11 mouse cellular contexts compared by ENCODE assay signal in genomic region chr7:64141301-64142032, GRCm38 (mm10). TPM values are rescaled to one million over a fixed set of nuclear protein-coding genes. Genes with fewer than 3 reads are reported as not detected.
A peak's percentile ranks its signal among the peaks of the same experiment; 100 is the strongest.
DNase-seq lines count a peak whose midpoint lies in the region; ATAC-seq lines count a peak whose summit lies in the region.
"Had no signal": no experiment of that assay in that cellular context is flagged by ENCODE, and none has a peak within 500 bp of the region (broad histone marks: within the 10 kb centered on the region; RNA-seq: fewer than 3 reads in every experiment).

No protein-coding gene starts in this region.

- no peaks in the 10 kb centered on the region for H3K9me3 ChIP-seq in liver, embryonic 12.5 days (replicated peaks)
- no peaks in the 10 kb centered on the region for H3K9me3 ChIP-seq in liver, embryonic 11.5 days (ENCODE audit: control insufficient read depth, low read length)
- no peaks in the 10 kb centered on the region for H3K9me3 ChIP-seq in forebrain, embryonic 16.5 days (ENCODE audit: control insufficient read depth, low read length)
- H3K9me3 ChIP-seq: heart, embryonic 15.5 days; stomach, embryonic 15.5 days had no signal

- no peak overlapping the region for H3K4me2 ChIP-seq in liver, embryonic 12.5 days
- H3K4me2 ChIP-seq in liver, embryonic 11.5 days: no peak overlapping the region
- no peak overlapping the region for H3K4me2 ChIP-seq in forebrain, embryonic 16.5 days (ENCODE audit: low read length)
- H3K4me2 ChIP-seq: heart, embryonic 15.5 days; stomach, embryonic 15.5 days had no signal

- 0 out of 2 replicates have a peak, but pooled peaks have one; percentile 21 for ATAC-seq in liver, embryonic 12.5 days
- ATAC-seq in liver, embryonic 11.5 days (replicated peaks; ENCODE audit: low FRiP score): no peak
- no peak for ATAC-seq in forebrain, embryonic 16.5 days

- no peaks in the 10 kb centered on the region for H3K4me1 ChIP-seq in liver, embryonic 12.5 days
- no peaks in the 10 kb centered on the region for H3K4me1 ChIP-seq in liver, embryonic 11.5 days (replicated peaks; ENCODE audit: control insufficient read depth, insufficient read depth, low read length)
- H3K4me1 ChIP-seq in forebrain, embryonic 16.5 days (replicated peaks; ENCODE audit: control insufficient read depth, insufficient read depth, low read length): no peaks in the 10 kb centered on the region
- H3K4me1 ChIP-seq: heart, embryonic 15.5 days; stomach, embryonic 15.5 days had no signal

- H3K27ac ChIP-seq in liver, embryonic 12.5 days: no peak overlapping the region
- H3K27ac ChIP-seq in liver, embryonic 11.5 days (ENCODE audit: low read depth, low read length): no peak overlapping the region
- H3K27ac ChIP-seq in forebrain, embryonic 16.5 days (ENCODE audit: low read length): no peak overlapping the region
- H3K27ac ChIP-seq: heart, embryonic 15.5 days; stomach, embryonic 15.5 days had no signal

- H3K36me3 ChIP-seq in liver, embryonic 12.5 days: no peaks in the 10 kb centered on the region
- no peaks in the 10 kb centered on the region for H3K36me3 ChIP-seq in liver, embryonic 11.5 days (ENCODE audit: control insufficient read depth, insufficient read depth, low read length)
- H3K36me3 ChIP-seq in forebrain, embryonic 16.5 days (ENCODE audit: control insufficient read depth, insufficient read depth): no peaks in the 10 kb centered on the region
- H3K36me3 ChIP-seq: heart, embryonic 15.5 days; stomach, embryonic 15.5 days had no signal

- H3K9ac ChIP-seq in liver, embryonic 12.5 days: no peak overlapping the region
- H3K9ac ChIP-seq in liver, embryonic 11.5 days (ENCODE audit: low read depth, low read length): no peak overlapping the region
- no peak overlapping the region for H3K9ac ChIP-seq in forebrain, embryonic 16.5 days (replicated peaks; ENCODE audit: low read depth, low read length)
- H3K9ac ChIP-seq: heart, embryonic 15.5 days; stomach, embryonic 15.5 days had no signal

- DNase-seq in liver, embryonic 11.5 days (ENCODE audit: low spot score): no peak
- peak; percentile 78 for DNase-seq in CD4-positive, CD25-positive, alpha-beta regulatory T cell, adult 2 months (ENCODE audit: low read depth, low spot score)
- peak; percentile 89 for DNase-seq in induced T-regulatory cell, adult 2 months (ENCODE audit: low read depth)
- peak; percentile 76 for DNase-seq in natural killer cell, adult 2 months (ENCODE audit: low spot score in 2 of 2)
- no peak for DNase-seq in left cerebral cortex, postnatal 4 days
- no peak for DNase-seq in gastrocnemius, postnatal 14 days
- DNase-seq: kidney, adult 18-20 months had no signal

- no peak overlapping the region for H3K4me3 ChIP-seq in liver, embryonic 12.5 days
- H3K4me3 ChIP-seq in liver, embryonic 11.5 days (ENCODE audit: low read depth, low read length): no peak overlapping the region
- H3K4me3 ChIP-seq in forebrain, embryonic 16.5 days (replicated peaks; ENCODE audit: low read length): no peak overlapping the region
- H3K4me3 ChIP-seq: heart, embryonic 15.5 days; stomach, embryonic 15.5 days had no signal

- 46% methylated on average over 19 of the region's 19 CpGs for WGBS in liver, embryonic 12.5 days (ENCODE audit: insufficient replicate concordance)
- 66% methylated on average over 19 of the region's 19 CpGs for whole genome bisulfite sequencing in liver, embryonic 11.5 days
- WGBS in forebrain, embryonic 16.5 days: 91% methylated on average over 19 of the region's 19 CpGs

- intact Hi-C loops in left cerebral cortex, postnatal 4 days (cut with DNase I): no loop called here
- intact Hi-C loops in gastrocnemius, postnatal 14 days (cut with DNase I; ENCODE audit: low total_unique reads): loop anchor here (10.0 kb wide), 1 partner anchor 187 kb away; no protein-coding TSS in a partner anchor

- H3K27me3 ChIP-seq in liver, embryonic 12.5 days (replicated peaks): no peaks in the 10 kb centered on the region
- H3K27me3 ChIP-seq in liver, embryonic 11.5 days (replicated peaks; ENCODE audit: control insufficient read depth, insufficient read depth, low read length): no peaks in the 10 kb centered on the region
- no peaks in the 10 kb centered on the region for H3K27me3 ChIP-seq in forebrain, embryonic 16.5 days (replicated peaks; ENCODE audit: control insufficient read depth, insufficient read depth, low read length)
- H3K27me3 ChIP-seq: heart, embryonic 15.5 days; stomach, embryonic 15.5 days had no signal

RNA-seq across cellular contexts. Expression of gene Trpm1, which starts 12.2 kb away (rescaled TPM):
- polyA plus RNA-seq in liver, embryonic 12.5 days (2016; fragmentation: Nextera tagmentation; extraction: Ambion mirVana): not detected in 2 replicates
- polyA plus RNA-seq in liver, embryonic 11.5 days (2014; fragmentation: Nextera tagmentation; extraction: Ambion mirVana): 0.21 TPM in 1 of 2 replicates, not detected in the other
- polyA plus RNA-seq in forebrain, embryonic 16.5 days (2015; fragmentation: Nextera tagmentation; extraction: Ambion mirVana): 0.08 and 0.53 TPM in 2 replicates
- total RNA-seq in left cerebral cortex, postnatal 4 days (2021): under 1 TPM; 0.10 to 0.77 TPM
- under 1 TPM; 0.51 to 0.78 TPM for total RNA-seq in gastrocnemius, postnatal 14 days (2021)

Comparison
In these comparisons a context has a peak if more than half of its experiments do, and no peak if none do; other contexts are left out.
1. DNase-seq: peak in CD4-positive, CD25-positive, alpha-beta regulatory T cell, adult 2 months (single experiment), induced T-regulatory cell, adult 2 months (single experiment) and natural killer cell, adult 2 months (2 of 2); none in liver, embryonic 11.5 days (single experiment), left cerebral cortex, postnatal 4 days (single experiment) and gastrocnemius, postnatal 14 days (single experiment).